Mouse (Mus musculus) C2C12 (cell line): ENCODE results near the gene Lgals12.

Experiments used
- CEBPB ChIP-seq: IDR thresholded peaks from one replicate; pipeline ENCODE4 v1.6.1; 2011; ENCODE audit warnings: low read depth, mild to moderate bottlenecking, control low read depth, moderate library complexity
- CTCF ChIP-seq: IDR thresholded peaks from one replicate; pipeline ENCODE4 v1.5.1; 2011; ENCODE audit not compliant: control insufficient read depth, insufficient read depth, insufficient read length
- FOSL1 ChIP-seq: IDR thresholded peaks from one replicate; pipeline ENCODE4 v1.8.0; 2011; ENCODE audit warnings: mild to moderate bottlenecking, low read length; ENCODE audit not compliant: poor library complexity, insufficient read depth, severe bottlenecking
- MAX ChIP-seq: IDR thresholded peaks from one replicate; pipeline ENCODE4 v1.6.1; 2011; ENCODE audit warnings: mild to moderate bottlenecking, control low read depth
- MYOD1 ChIP-seq: IDR thresholded peaks from one replicate; pipeline ENCODE4 v1.6.1; 2011; ENCODE audit warnings: low read depth; ENCODE audit not compliant: control insufficient read depth, insufficient read length
- MYOG ChIP-seq: IDR thresholded peaks from one replicate; pipeline ENCODE4 v1.6.1; 2011; ENCODE audit not compliant: control insufficient read depth, insufficient read length; ENCODE audit errors: extremely low read depth
- USF1 ChIP-seq: IDR thresholded peaks from one replicate; pipeline ENCODE4 v1.6.1; 2011; ENCODE audit warnings: low read depth, mild to moderate bottlenecking, control low read depth, moderate library complexity

GRCm38 (mm10) chr19:7611942-7612757 is 5.2 kb upstream of the Lgals12 start, which contains the start of gene Hrasls5:
- TF ChIP-seq CTCF (no peak), USF1 (no peak), MYOG (no peak), CEBPB (no peak), MAX (no peak), FOSL1 (no peak), MYOD1 (no peak)
